Mouse (Mus musculus): ENCODE measurements around the gene Fcho1.
"Not testable (repeated sequence)": the region's sequence is repeated elsewhere in the genome, so short reads cannot be mapped to it uniquely, and the experiment has no call there.

GRCm38 (mm10) chr8:71751337-71751886, 25.9 kb upstream of the Fcho1 start:
- peak; percentile 57 for TF ChIP-seq CTCF (IDR thresholded peaks at IDR 0.05; ENCODE audit: low read depth)
- TF ChIP-seq EP300 (IDR thresholded peaks at IDR 0.05; ENCODE audit: low read depth) = not testable (repeated sequence)
